Mouse (Mus musculus) WW6 (cell line): ENCODE results near the gene Ocel1.

ENCODE experiments used
- DNase-seq: peaks from one replicate; pipeline ENCODE4 v3.0.0-alpha.2; 2013; ENCODE audit warnings: low read depth, low spot score

Gene Ocel1

GRCm38 (mm10) chr8:71403107-71403885, 32.2 kb downstream of the Ocel1 start:
- no peak for DNase-seq

GRCm38 (mm10) chr8:71404011-71404410, 32.9 kb downstream of the Ocel1 start:
- DNase-seq, result no peak

- DNase-seq, result no peak
Measured at GRCm38 (mm10) chr8:71404951-71405351, 33.9 kb downstream of the Ocel1 start.

GRCm38 (mm10) chr8:71405401-71406098, 34.5 kb downstream of the Ocel1 start, which contains the start of gene Ankle1:
Gene Ankle1, plus strand, starts transcription at chr8:71406010.
- peak; percentile 96 for DNase-seq

- DNase-seq, result no peak
Measured at GRCm38 (mm10) chr8:71406099-71407015, 35.3 kb downstream of the Ocel1 start.

GRCm38 (mm10) chr8:71407441-71407840, 36.3 kb downstream of the Ocel1 start:
- no peak for DNase-seq

GRCm38 (mm10) chr8:71408231-71408630, 37.1 kb downstream of the Ocel1 start:
- no peak for DNase-seq

GRCm38 (mm10) chr8:71411535-71412273, 40.6 kb downstream of the Ocel1 start:
- no peak for DNase-seq

GRCm38 (mm10) chr8:71422121-71422520, 51.0 kb downstream of the Ocel1 start:
- no peak for DNase-seq
